Mouse (Mus musculus) c-Kit-positive CD71-negative TER-119-negative erythroid progenitor cells, embryonic 14.5 days (primary cell): ENCODE results near the gene Mapk8ip2.

Source experiments
- DNase-seq: peaks from one replicate; pipeline ENCODE4 v3.0.0-alpha.2; 2013; ENCODE audit warnings: low read depth

Gene Mapk8ip2

DNA sequence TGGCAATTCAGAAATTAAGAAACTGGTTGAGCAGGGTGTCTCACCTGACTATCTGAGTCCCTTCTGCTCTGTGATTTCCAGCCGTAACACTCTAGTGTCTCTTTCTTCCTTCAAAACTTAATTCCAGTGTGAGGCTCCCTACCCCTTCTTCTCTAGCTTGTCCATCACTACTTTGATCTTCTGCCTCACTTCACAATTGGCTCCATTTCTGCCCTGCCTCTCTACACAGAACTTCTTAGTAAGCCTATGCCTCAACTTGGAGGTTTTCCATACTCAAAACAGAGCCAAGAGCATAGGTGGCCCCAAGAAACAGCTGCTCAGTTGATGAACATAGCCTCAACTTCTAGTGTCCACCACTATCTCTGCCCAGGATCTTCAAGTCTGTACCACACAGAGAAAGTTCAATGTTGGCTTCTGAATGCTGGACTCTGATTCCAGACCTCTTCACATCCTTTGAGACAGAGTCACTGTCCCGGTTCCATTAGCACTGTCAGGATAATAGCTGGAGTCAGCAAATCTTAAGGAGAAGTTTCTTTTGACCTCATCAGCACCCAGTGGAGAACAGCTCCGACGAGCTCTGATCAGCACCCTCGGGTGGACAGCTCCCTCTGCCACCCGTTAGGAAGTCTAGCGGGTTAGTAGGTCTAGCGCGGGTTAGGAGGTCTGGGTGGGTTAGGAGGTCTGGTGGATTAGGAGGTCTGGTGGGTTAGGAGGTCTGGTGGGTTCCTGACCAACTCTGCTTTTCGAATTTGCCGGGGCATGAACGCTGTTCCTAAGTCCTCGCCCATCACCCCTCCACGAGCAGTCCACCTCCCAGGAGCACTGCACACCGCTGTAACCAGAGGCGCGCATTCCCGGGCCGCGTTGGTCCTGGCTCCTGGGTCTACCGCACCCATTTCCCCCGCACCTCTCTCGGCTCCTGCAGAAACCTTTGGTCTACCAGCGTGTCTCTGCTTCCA, 528 bp upstream of the Mapk8ip2 start:
- peak; percentile 69 for DNase-seq

GRCm38 (mm10) chr15:89454857-89455256, 1.1 kb downstream of the Mapk8ip2 start:
- DNase-seq, result no peak

GRCm38 (mm10) chr15:89455642-89456041, 1.9 kb downstream of the Mapk8ip2 start:
- DNase-seq, result no peak

DNA sequence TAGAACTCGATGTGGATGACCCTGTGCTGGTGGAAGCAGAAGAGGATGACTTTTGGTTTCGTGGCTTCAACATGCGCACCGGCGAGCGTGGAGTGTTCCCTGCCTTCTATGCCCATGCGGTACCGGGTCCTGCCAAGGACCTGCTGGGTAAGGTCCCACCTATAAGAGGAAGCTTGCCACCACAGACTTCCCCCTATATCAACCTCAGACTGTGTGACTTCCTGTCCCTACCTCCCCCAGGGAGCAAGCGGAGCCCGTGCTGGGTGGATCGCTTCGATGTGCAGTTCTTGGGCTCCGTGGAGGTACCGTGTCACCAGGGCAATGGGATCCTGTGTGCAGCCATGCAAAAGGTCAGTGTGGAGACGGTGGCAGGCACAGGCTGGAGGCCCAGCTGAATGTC, 5.2 kb downstream of the Mapk8ip2 start:
- no peak for DNase-seq

DNA sequence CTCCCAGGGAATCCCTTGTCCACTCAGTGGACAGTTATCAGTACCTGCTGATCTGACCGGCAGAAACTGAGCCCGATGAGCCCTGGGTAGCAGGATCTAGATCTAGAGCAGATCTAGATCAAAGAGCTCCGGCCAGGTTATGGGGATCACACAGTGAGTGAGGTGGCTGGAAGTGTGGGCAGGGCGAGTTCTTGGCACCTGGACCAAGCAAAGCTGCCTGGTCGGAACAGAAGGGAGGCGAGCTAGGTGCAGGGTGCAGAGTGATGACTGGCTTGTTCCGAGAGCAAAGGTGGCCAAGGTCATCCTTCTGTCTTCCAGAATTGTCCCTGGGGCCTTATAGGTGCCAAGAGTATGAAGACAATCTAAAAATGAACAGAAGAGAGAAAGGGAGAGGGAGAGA, 6.1 kb downstream of the Mapk8ip2 start:
- DNase-seq, result no peak

- no peak for DNase-seq
Observed at GRCm38 (mm10) chr15:89460298-89460697, 6.6 kb downstream of the Mapk8ip2 start.

- DNase-seq, result no peak
Observed at GRCm38 (mm10) chr15:89461321-89461720, 7.6 kb downstream of the Mapk8ip2 start.

GRCm38 (mm10) chr15:89462176-89462575, 8.5 kb downstream of the Mapk8ip2 start:
- no peak for DNase-seq

- DNase-seq, result no peak
Observed at GRCm38 (mm10) chr15:89463334-89464235, 9.9 kb downstream of the Mapk8ip2 start.

DNA sequence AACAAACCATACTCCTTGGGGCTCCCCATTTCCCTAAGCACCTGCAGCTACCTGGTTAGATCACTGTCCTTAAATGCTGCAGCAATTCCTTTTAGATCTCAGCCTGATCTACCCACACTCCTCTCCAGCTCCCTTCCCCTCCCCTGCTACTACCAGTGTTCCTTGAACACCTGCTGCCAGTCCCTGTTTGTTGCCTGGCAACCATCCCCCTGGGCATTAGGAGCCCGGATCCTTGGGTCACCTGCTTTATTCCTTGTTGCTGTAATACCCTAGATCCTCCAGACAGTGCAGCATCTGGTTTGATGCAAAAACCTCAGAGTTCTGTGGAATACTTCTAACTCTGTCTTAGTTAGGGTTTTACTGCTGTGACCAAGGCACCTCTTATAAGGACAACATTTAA, 11.3 kb downstream of the Mapk8ip2 start:
- no peak for DNase-seq

- peak; percentile 31 for DNase-seq
Observed at GRCm38 (mm10) chr15:89468577-89468976, 14.9 kb downstream of the Mapk8ip2 start.

DNA sequence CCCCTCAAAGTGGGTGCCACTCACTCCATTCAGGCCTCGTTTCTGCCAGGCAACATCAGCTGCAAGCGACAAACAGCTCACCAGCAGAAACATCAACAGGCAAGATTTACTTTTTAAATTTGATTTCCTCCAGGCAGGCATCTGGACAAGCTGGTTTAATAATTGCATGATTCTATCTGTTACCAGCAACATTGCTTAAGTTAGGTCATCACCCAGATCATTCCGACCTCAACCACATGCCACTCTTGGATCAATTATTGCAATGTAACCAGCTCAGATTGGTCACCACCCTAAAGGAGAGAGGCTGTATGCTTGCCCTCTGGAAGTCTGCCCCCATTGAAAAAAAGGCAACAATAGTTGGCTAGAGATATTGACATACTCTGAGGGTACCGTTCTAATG, 17.8 kb downstream of the Mapk8ip2 start:
- no peak for DNase-seq

DNA sequence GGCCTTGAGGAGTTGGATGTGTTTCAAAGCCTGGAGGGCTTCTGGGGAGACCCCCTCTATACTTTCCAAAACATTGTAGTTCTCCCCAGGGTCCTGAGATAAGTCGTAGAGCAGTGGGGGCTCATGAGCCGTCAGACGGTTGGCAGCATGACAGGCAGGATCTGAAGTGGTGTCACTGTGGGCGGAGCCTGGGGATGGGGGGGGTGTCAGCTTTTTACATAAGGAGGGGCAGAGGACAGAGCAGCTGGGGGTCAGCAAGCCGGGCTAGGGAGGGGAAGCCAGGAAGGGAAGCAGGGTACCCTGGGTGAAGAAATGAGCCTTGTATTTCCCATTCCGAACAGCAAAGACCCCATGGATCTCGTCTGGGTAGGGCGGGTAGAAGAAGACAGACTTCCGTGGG, 19.7 kb downstream of the Mapk8ip2 start:
- DNase-seq, result no peak

DNA sequence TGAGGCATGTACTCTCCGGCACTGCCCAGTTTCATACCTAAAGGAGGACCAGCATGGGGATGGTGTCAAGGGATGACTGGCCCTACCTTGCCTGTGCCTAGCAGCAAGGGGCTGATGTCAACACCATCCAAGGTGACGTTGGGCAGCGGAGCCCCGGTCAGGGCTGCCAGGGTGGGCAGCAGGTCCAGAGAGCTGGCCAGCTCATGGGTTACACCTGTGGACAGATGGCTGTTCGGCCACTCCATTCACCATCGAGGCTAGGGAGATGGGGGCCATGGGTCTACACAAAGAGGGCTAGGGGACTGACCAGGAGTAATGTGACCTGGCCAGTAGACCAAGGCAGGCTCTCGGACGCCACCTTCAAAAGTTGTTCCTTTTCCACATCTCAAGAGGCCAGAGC, 20.2 kb downstream of the Mapk8ip2 start:
- DNase-seq, result no peak

DNA sequence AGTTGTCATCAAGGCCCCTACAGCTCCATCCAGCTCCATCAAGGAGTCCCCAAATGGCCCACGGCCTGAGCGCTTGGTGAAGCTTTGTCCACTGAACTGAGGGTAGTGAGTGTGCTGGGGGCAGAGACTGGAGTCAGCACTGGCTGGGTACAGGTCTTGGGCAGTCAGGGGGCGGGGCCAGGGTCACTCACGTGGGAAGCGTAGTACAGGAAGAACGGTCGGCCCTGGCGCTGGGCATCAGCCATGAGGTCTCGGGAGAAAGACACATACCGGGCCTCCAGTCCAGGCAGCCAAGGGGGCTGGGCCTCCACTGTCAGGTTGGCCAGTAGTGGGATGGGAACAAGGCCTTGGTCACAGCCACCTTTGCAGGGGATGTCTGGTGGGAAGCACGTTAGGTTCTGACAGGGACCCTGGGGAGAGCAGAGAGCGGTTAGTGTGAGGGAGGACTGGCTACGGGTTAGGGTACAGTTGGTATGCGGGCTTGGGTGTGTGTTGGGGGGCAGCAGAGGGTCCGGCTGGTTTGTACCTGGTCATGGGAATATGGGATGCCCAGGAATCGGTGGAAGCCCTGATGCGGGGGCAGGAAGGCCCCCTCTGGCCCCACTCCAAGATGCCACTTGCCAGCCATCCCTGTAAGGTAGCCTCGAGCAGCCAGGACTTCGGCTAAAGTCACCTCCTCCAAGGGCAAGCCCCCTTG, 21.0 kb downstream of the Mapk8ip2 start:
- no peak for DNase-seq

DNA sequence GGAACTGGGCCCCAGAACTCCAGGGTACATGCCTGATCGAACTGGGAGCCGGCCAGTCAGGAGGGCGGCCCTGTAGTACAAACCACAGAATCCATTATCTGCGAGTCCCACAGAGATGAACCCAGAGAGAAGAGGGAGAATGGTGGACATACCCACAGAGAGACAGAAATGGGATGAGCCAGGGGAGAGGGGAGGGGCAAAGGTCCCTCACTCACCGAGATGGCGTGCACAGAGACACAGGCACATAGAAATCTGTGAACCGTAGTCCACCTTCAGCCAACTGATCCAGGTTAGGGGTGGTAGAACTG, 21.5 kb downstream of the Mapk8ip2 start:
- no peak for DNase-seq

DNA sequence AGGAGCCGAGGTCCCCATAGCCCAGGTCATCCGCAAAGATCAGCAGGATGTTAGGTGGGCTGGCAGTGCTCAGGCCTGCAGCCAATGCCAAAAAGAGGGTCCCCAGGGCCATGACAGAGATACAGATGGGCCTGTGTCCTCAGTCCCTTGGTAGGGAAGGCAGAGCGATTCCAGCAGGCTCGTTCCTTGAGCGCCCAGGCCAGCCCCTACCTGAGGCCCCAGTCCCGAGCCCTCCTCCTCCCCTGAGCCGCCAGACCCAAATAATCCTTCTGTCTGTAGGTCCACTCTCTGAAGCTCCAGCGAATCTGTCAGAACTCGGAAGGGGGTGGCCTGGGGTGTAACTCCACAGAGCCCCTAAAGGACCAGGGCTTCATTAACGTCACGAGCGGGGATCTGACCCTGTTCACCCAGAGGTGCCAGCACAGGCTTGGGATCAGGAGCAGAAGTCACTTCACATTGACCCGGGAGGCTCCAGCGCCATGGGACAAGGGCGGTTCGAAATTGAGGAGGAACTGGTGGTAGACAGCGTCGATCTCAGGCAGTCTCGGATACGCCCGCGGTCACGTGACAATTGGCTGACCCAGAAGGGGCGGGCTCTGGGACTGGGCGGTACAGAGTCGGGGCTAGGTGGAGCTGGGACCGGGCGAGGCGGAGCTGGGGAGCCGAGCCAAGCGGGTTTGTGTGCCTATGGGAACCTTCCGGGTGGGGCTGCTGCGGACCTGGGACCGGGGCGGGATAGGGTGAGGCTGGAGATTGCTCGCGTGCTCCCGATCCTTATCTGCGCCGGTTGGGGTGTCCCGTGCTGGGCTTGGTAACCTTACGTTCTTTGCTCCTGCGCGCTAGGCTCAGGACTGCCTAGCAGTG, 22.1 kb downstream of the Mapk8ip2 start:
- DNase-seq, result peak; percentile 81

DNA sequence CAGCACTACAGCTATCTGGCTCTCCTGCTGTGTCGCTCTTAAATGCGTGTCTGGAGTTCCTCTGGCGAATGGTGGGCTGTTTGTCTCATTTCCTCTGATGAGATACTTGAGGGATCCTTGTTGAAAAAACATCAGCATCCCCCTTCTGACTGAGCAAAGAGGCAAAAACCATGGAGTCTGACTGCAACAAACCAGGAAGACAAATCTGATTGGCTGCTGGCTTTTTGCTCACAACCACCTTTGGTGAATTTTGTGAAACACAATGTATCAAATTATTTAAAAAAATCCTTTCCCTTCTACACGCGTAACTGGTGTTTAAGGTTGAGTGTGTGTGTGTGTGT, 22.7 kb downstream of the Mapk8ip2 start:
- DNase-seq, result no peak

DNA sequence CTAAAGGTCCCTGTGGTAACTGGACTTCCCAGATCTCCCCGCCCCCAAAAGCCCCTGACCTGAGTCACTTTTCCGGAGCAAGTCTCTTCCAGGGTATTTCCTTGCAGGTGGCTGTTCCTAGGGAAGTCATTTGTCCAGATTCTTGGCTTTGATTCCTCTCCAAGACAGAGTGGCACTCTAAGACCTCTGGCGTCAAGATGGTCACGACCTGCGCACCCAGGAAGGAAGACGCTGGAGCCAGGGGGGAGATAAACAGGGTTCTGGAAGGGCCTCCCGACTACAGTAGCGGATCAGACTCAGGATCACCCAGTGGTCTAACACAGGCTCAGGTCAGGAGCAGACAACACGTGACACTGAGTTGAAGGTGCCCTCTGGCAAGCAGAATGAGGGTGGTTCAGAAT, 23.4 kb downstream of the Mapk8ip2 start, which contains the start of gene Arsa:
Gene Arsa (minus strand): TSS at position 335 of the 401 bp plus-strand sequence.
- no peak for DNase-seq

- DNase-seq, result no peak
Observed at GRCm38 (mm10) chr15:89477806-89478205, 24.1 kb downstream of the Mapk8ip2 start.

- DNase-seq, result no peak
Observed at GRCm38 (mm10) chr15:89478622-89479021, 24.9 kb downstream of the Mapk8ip2 start.
